Mouse (Mus musculus) neural tube, embryonic 15.5 days (tissue): ENCODE results near the gene H6pd. TPM values are rescaled to one million over a fixed set of nuclear protein-coding genes. Genes with fewer than 3 reads are reported as not detected.

Experiments
- ATAC-seq: fragments of 200-750 bp; cut with Nextera tagmentation; 2 replicates; pipeline ENCODE4 v1.8.0; 2017; ENCODE audit warnings: mild to moderate bottlenecking, moderate TSS enrichment, moderate library complexity; ENCODE audit not compliant: low FRiP score
- H3K27ac ChIP-seq: fragments of 300-500 bp; sonication (generic); replicated peaks from 2 replicates; pipeline ENCODE4 v1.5.1; 2015; ENCODE audit warnings: mild to moderate bottlenecking, inconsistent platforms
- H3K27me3 ChIP-seq: fragments of 300-500 bp; sonication (generic); replicated peaks from 2 replicates; pipeline ENCODE4 v1.6.1; 2015; ENCODE audit warnings: inconsistent platforms
- H3K36me3 ChIP-seq: fragments of 300-500 bp; sonication (generic); 2 replicates; pipeline ENCODE4 v1.6.1; 2015; ENCODE audit warnings: inconsistent platforms
- H3K4me1 ChIP-seq: fragments of 300-500 bp; sonication (generic); 2 replicates; pipeline ENCODE4 v1.6.1; 2015; ENCODE audit warnings: inconsistent platforms
- H3K4me2 ChIP-seq: fragments of 300-500 bp; sonication (generic); 2 replicates; pipeline ENCODE4 v1.6.1; 2015; ENCODE audit warnings: inconsistent platforms, mild to moderate bottlenecking, moderate library complexity
- H3K4me3 ChIP-seq: fragments of 300-500 bp; sonication (generic); replicated peaks from 2 replicates; pipeline ENCODE4 v1.5.1; 2015; ENCODE audit warnings: mild to moderate bottlenecking, inconsistent platforms
- H3K9ac ChIP-seq: fragments of 300-500 bp; sonication (generic); replicated peaks from 2 replicates; pipeline ENCODE4 v1.6.1; 2015; ENCODE audit warnings: mild to moderate bottlenecking, inconsistent platforms
- H3K9me3 ChIP-seq: fragments of 300-500 bp; sonication (generic); replicated peaks from 2 replicates; pipeline ENCODE4 v1.6.1; 2016; ENCODE audit warnings: inconsistent platforms
- WGBS: fragments of 180-500 bp; shearing (Covaris S2); methylation state at CpG from one replicate; pipeline ENCODE4 v1.1.7; 2015; ENCODE audit warnings: mixed read lengths; 5-methylcytosine and 5-hydroxymethylcytosine counted together
- polyA plus RNA-seq: library from polyadenylated mRNA; unstranded; fragments of >200 nt; fragmentation: Nextera tagmentation; extraction: Ambion mirVana; gene quantifications from 2 replicates; pipeline ENCODE4 v1.2.1, GENCODE M21; 2015

The H6pd gene
- polyA plus RNA-seq, 1 experiment from 2014 or later = 3.3 TPM

- 67% methylated on average over 6 of the region's 6 CpGs for WGBS
- Histone ChIP-seq H3K4me3 (no peak overlapping the region), H3K9me3 (no peaks in the 10 kb centered on the region), H3K4me1 (peaks cover 6% of the 10 kb centered on the region; the same call in 1 of the 2 replicates), H3K36me3 (no peaks in the 10 kb centered on the region), H3K27me3 (no peaks in the 10 kb centered on the region), H3K4me2 (no peak overlapping the region), H3K27ac (no peak overlapping the region), H3K9ac (no peak overlapping the region)
- ATAC-seq = no peak
Measured at GRCm38 (mm10) chr4:149965242-149965641, 43.6 kb downstream of the H6pd start.

GRCm38 (mm10) chr4:149964770-149965169, 44.1 kb downstream of the H6pd start:
- Histone ChIP-seq H3K36me3 (no peaks in the 10 kb centered on the region), H3K9me3 (no peaks in the 10 kb centered on the region), H3K27ac (no peak overlapping the region)

GRCm38 (mm10) chr4:149964285-149964684, 44.5 kb downstream of the H6pd start:
- H3K27me3 ChIP-seq = no peaks in the 10 kb centered on the region
- peaks cover 6% of the 10 kb centered on the region; the same call in 1 of the 2 replicates for H3K4me1 ChIP-seq
- H3K36me3 ChIP-seq = no peaks in the 10 kb centered on the region
- no peak overlapping the region for H3K4me3 ChIP-seq
- no peaks in the 10 kb centered on the region for H3K9me3 ChIP-seq
- WGBS = 79% methylated on average over 8 of the region's 8 CpGs
- ATAC-seq = no peak
- H3K4me2 ChIP-seq = no peak overlapping the region
- no peak overlapping the region for H3K27ac ChIP-seq
- no peak overlapping the region for H3K9ac ChIP-seq

More at GRCm38 (mm10) chr4:149964770-149965169, 44.1 kb downstream of the H6pd start:
- Histone ChIP-seq H3K4me3 (no peak overlapping the region), H3K4me1 (peaks cover 6% of the 10 kb centered on the region; the same call in 1 of the 2 replicates), H3K4me2 (no peak overlapping the region), H3K9ac (no peak overlapping the region), H3K27me3 (no peaks in the 10 kb centered on the region)
- WGBS = 39% methylated on average over 3 of the region's 3 CpGs
- no peak for ATAC-seq

- no peak overlapping the region for H3K4me2 ChIP-seq
- ATAC-seq = no peak
- WGBS = 83% methylated on average over 7 of the region's 7 CpGs
- H3K27ac ChIP-seq = no peak overlapping the region
- H3K9me3 ChIP-seq = no peaks in the 10 kb centered on the region
- H3K36me3 ChIP-seq = no peaks in the 10 kb centered on the region
- H3K27me3 ChIP-seq = peaks cover 17% of the 10 kb centered on the region
- H3K4me3 ChIP-seq = no peak overlapping the region
- peaks cover 10% of the 10 kb centered on the region for H3K4me1 ChIP-seq
- no peak overlapping the region for H3K9ac ChIP-seq
Measured at GRCm38 (mm10) chr4:149960391-149960790, 48.4 kb downstream of the H6pd start.

- ATAC-seq = no peak
- Histone ChIP-seq H3K4me3 (no peak overlapping the region), H3K36me3 (no peaks in the 10 kb centered on the region), H3K27me3 (peaks cover 17% of the 10 kb centered on the region), H3K9me3 (no peaks in the 10 kb centered on the region), H3K4me1 (peaks cover 15% of the 10 kb centered on the region), H3K4me2 (no peak overlapping the region), H3K9ac (no peak overlapping the region), H3K27ac (no peak overlapping the region)
- WGBS = 57% methylated on average over 10 of the region's 10 CpGs
Measured at GRCm38 (mm10) chr4:149959816-149960215, 49.0 kb downstream of the H6pd start.

- H3K9ac ChIP-seq = no peak overlapping the region
- 7% methylated on average over 5 of the region's 5 CpGs for WGBS
Measured at GRCm38 (mm10) chr4:149958566-149958965, 50.3 kb downstream of the H6pd start.

GRCm38 (mm10) chr4:149956048-149956447, 52.8 kb downstream of the H6pd start:
- Histone ChIP-seq H3K4me2 (no peak overlapping the region; the same call in 1 of the 2 replicates), H3K9ac (no peak overlapping the region), H3K36me3 (no peaks in the 10 kb centered on the region), H3K4me3 (no peak overlapping the region), H3K27me3 (peaks cover 17% of the 10 kb centered on the region), H3K9me3 (no peaks in the 10 kb centered on the region), H3K27ac (no peak overlapping the region), H3K4me1 (peaks cover 38% of the 10 kb centered on the region)
- WGBS = 50% methylated on average over 13 of the region's 13 CpGs
- ATAC-seq = no peak

More at GRCm38 (mm10) chr4:149958566-149958965, 50.3 kb downstream of the H6pd start:
- H3K36me3 ChIP-seq = no peaks in the 10 kb centered on the region
- H3K4me1 ChIP-seq = peaks cover 22% of the 10 kb centered on the region
- no peak for ATAC-seq
- H3K27me3 ChIP-seq = peaks cover 17% of the 10 kb centered on the region
- H3K27ac ChIP-seq = no peak overlapping the region
- no peaks in the 10 kb centered on the region for H3K9me3 ChIP-seq
- no peak overlapping the region for H3K4me2 ChIP-seq
- no peak overlapping the region for H3K4me3 ChIP-seq

- H3K4me1 ChIP-seq = peaks cover 38% of the 10 kb centered on the region
- ATAC-seq = 0 out of 2 replicates have a peak, but pooled peaks have one; percentile 2
- WGBS = 15% methylated on average over 15 of the region's 15 CpGs
- peaks cover 17% of the 10 kb centered on the region for H3K27me3 ChIP-seq
- peak overlapping the region; percentile 100 for H3K4me2 ChIP-seq
- no peaks in the 10 kb centered on the region for H3K36me3 ChIP-seq
- no peak overlapping the region for H3K27ac ChIP-seq
- no peak overlapping the region for H3K9ac ChIP-seq
- no peaks in the 10 kb centered on the region for H3K9me3 ChIP-seq
- H3K4me3 ChIP-seq = peak overlapping the region; percentile 64
Measured at GRCm38 (mm10) chr4:149955631-149956030, 53.2 kb downstream of the H6pd start.

GRCm38 (mm10) chr4:149954893-149955439, 53.9 kb downstream of the H6pd start, which contains the start of gene Spsb1:
Gene Spsb1, minus strand, starts transcription at chr4:149955043.
- Histone ChIP-seq H3K4me2 (peak within 1 kb of the TSS; percentile 100), H3K9ac (peak within 1 kb of the TSS; percentile 72), H3K4me3 (peak within 1 kb of the TSS; percentile 64), H3K4me1 (peaks cover 40% of the 10 kb centered on the region), H3K36me3 (no peaks in the 10 kb centered on the region), H3K9me3 (no peaks in the 10 kb centered on the region), H3K27ac (peak within 1 kb of the TSS; percentile 57), H3K27me3 (peaks cover 17% of the 10 kb centered on the region)
- peak; percentile 91 for ATAC-seq
- WGBS = under 1% methylated on average over 48 of the region's 51 CpGs

- Histone ChIP-seq H3K27me3 (peaks cover 17% of the 10 kb centered on the region), H3K9me3 (no peaks in the 10 kb centered on the region), H3K4me1 (peaks cover 49% of the 10 kb centered on the region), H3K4me2 (peak overlapping the region; percentile 100), H3K27ac (peak overlapping the region; percentile 57), H3K4me3 (peak overlapping the region; percentile 64), H3K36me3 (no peaks in the 10 kb centered on the region), H3K9ac (peak overlapping the region; percentile 72)
- 5% methylated on average over 32 of the region's 32 CpGs for WGBS
- peak; percentile 36; the same call in 1 of the 2 replicates for ATAC-seq
Measured at GRCm38 (mm10) chr4:149953621-149954481, 55.0 kb downstream of the H6pd start.

- Histone ChIP-seq H3K27ac (no peak overlapping the region), H3K9me3 (no peaks in the 10 kb centered on the region), H3K4me3 (no peak overlapping the region), H3K36me3 (no peaks in the 10 kb centered on the region), H3K27me3 (peaks cover 14% of the 10 kb centered on the region), H3K4me2 (peak overlapping the region; percentile 13; the same call in 1 of the 2 replicates), H3K4me1 (peaks cover 49% of the 10 kb centered on the region), H3K9ac (no peak overlapping the region)
- ATAC-seq = no peak
- 53% methylated on average over 9 of the region's 9 CpGs for WGBS
Measured at GRCm38 (mm10) chr4:149952201-149952600, 56.6 kb downstream of the H6pd start.
